Mouse (Mus musculus): ENCODE measurements around the gene Nsun4.

DNA sequence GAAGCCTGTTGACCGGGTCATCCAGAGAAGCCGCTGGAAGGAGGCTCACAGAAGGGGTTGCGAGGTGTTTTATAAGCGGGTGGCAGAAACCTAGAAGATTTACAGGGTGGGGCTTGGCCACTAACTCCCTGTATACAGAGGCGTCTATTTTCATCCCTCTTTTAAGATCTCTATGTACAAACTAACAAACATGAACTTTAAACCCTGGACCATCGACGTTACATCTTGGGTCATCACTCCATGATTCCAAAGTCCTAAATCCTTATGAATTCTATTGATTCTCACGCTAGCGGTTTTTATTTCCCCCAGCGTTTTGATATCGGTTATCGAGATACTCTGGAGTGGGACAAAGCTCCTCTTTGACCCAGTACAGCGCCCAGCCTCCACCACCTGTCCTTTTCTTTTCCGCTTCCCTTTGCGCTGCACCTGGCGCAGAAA lies 36.8 kb downstream of the Nsun4 start:
- TF ChIP-seq POLR2A (IDR thresholded peaks at IDR 0.05; ENCODE audit: borderline replicate concordance, insufficient read depth, low read length) (no peak), CTCF (IDR thresholded peaks at IDR 0.05; ENCODE audit: borderline replicate concordance, insufficient read depth, low read depth, low read length) (no peak)

All from cerebellum, adult 2 months (tissue).